Mouse (Mus musculus): ENCODE measurements around the gene Scmh1. TPM values are rescaled to one million over a fixed set of nuclear protein-coding genes. Genes with fewer than 3 reads are reported as not detected.

Gene Scmh1
- polyA plus RNA-seq, 1 experiment = 80.1 TPM

DNA sequence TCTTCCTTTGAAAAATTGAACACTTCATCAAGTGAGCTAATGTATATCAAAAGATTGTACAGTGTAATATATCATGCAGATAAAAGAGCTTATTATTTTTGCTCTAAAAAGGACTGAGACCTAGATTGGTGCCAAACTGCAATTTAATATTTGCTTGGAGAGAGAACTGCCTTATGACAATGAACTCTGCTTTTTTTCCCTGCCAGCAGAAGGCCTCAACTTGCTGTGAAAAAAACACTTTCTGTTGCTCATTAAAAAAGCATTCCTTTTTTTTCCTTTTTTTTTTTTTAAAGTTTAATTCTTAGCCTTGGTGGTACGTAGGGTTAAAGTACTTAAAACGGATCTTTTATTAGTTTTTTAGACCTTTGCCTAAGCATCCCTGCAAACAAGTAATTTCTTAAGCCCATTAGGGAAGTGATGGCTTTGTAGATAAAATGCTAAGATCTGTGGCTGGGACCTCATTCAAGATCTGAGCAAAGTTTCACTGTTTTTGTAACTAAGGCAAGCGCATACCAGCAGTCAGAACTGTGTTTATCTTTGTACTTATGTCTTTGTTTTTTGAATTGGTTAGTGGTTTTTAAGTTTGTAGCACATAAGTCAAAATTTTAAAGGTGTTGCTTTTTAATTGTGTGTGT lies 1.7 kb downstream of the Scmh1 start:
- H3K27me3 ChIP-seq (ENCODE audit: control insufficient read depth, insufficient read depth, low read length) = no peaks in the 10 kb centered on the region
- no peaks in the 10 kb centered on the region for H3K4me1 ChIP-seq (ENCODE audit: control insufficient read depth, insufficient read depth, low read length)
- TF ChIP-seq POLR2A (IDR thresholded peaks at IDR 0.05; ENCODE audit: borderline replicate concordance, insufficient read depth, low read length) (no peak), CTCF (IDR thresholded peaks at IDR 0.05; ENCODE audit: borderline replicate concordance, insufficient read depth, low read depth, low read length) (no peak)
- H3K4me3 ChIP-seq (replicated peaks; ENCODE audit: insufficient read depth, low read depth, low read length) = no peak overlapping the region
- DNase-seq = no peak
- H3K27ac ChIP-seq (ENCODE audit: insufficient read depth, low read length) = no peak overlapping the region
- 83% methylated on average over 3 of the region's 3 CpGs for WGBS

DNA sequence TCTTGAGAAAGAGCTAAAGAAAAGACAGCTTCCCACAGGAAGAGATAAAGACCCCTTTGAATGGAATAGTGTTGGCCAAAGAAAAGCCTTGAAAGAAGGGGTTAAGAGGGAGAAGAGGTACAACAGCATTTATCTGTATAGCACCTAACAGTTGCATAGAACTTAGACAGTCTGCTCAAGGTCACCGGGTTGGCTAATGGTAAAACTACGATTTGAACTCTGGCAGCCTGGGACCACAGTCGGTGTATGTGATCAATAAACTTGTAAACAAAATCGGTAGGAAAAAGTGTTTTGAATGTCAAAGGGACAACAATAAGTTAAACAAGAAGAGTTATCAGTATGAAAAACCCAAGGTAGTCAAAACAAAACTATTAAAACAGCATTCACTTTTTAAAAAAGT lies 13.0 kb downstream of the Scmh1 start:
- H3K4me3 ChIP-seq (replicated peaks; ENCODE audit: insufficient read depth, low read depth, low read length) = no peak overlapping the region
- no peaks in the 10 kb centered on the region for H3K27me3 ChIP-seq (ENCODE audit: control insufficient read depth, insufficient read depth, low read length)
- TF ChIP-seq POLR2A (IDR thresholded peaks at IDR 0.05; ENCODE audit: borderline replicate concordance, insufficient read depth, low read length) (no peak), CTCF (IDR thresholded peaks at IDR 0.05; ENCODE audit: borderline replicate concordance, insufficient read depth, low read depth, low read length) (no peak)
- no peak overlapping the region for H3K27ac ChIP-seq (ENCODE audit: insufficient read depth, low read length)
- DNase-seq = no peak
- WGBS = 87% methylated on average over 4 of the region's 4 CpGs
- H3K4me1 ChIP-seq (ENCODE audit: control insufficient read depth, insufficient read depth, low read length) = peaks cover 3% of the 10 kb centered on the region; the same call in 1 of the 2 replicates

DNA sequence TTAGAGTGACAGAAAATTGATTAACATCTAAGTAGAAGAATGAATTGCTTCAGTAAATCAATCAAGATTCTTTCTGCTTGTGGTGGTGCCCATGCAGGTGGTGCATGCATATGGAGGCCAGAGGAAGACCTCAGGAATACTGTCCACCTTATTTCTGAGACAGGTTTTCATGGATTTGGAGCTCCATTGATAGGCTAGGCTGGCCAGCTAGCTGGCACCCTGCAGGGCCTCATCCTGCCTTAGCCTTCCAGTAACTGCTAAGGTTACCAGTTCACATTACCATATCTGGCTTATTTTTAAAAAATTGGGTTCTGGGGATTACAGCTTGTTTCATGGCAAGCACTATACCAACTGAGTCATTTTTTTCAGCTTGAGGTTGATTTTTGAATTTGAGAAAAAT lies 15.1 kb downstream of the Scmh1 start:
- H3K4me1 ChIP-seq (ENCODE audit: control insufficient read depth, insufficient read depth, low read length) = peaks cover 3% of the 10 kb centered on the region; the same call in 1 of the 2 replicates
- TF ChIP-seq POLR2A (IDR thresholded peaks at IDR 0.05; ENCODE audit: borderline replicate concordance, insufficient read depth, low read length) = no peak
- no peak for TF ChIP-seq CTCF (IDR thresholded peaks at IDR 0.05; ENCODE audit: borderline replicate concordance, insufficient read depth, low read depth, low read length)
- DNase-seq = peak in 1 of 2 experiments; percentile 38
- H3K27ac ChIP-seq (ENCODE audit: insufficient read depth, low read length) = no peak overlapping the region
- H3K27me3 ChIP-seq (ENCODE audit: control insufficient read depth, insufficient read depth, low read length) = no peaks in the 10 kb centered on the region
- no peak overlapping the region for H3K4me3 ChIP-seq (replicated peaks; ENCODE audit: insufficient read depth, low read depth, low read length)

DNA sequence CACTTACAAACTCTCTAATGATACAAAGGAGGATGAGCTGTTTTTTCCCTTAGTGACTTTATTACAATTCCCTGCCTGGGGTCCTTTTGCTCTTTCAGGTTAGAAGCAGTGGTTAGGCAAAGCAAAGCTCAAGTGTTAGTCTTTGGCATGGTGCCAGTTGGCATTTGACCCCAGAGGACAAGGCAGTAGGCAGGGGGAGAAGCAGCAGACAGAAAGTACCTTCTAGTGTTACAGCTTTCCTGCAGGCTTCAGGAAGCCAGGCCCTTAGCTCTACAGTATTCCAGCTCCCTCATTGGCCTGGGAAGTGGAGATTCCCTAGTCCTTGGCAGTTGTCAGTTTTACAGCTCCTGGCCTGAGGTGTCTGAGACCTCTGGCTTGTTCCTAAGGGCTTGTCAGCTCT lies 15.6 kb downstream of the Scmh1 start:
- Histone ChIP-seq H3K27me3 (ENCODE audit: control insufficient read depth, insufficient read depth, low read length) (no peaks in the 10 kb centered on the region), H3K4me1 (ENCODE audit: control insufficient read depth, insufficient read depth, low read length) (peaks cover 3% of the 10 kb centered on the region; the same call in 1 of the 2 replicates), H3K27ac (ENCODE audit: insufficient read depth, low read length) (no peak overlapping the region), H3K4me3 (replicated peaks; ENCODE audit: insufficient read depth, low read depth, low read length) (no peak overlapping the region)
- DNase-seq = peak; percentile 17 to 29
- no peak for TF ChIP-seq CTCF (IDR thresholded peaks at IDR 0.05; ENCODE audit: borderline replicate concordance, insufficient read depth, low read depth, low read length)
- no peak for TF ChIP-seq POLR2A (IDR thresholded peaks at IDR 0.05; ENCODE audit: borderline replicate concordance, insufficient read depth, low read length)

DNA sequence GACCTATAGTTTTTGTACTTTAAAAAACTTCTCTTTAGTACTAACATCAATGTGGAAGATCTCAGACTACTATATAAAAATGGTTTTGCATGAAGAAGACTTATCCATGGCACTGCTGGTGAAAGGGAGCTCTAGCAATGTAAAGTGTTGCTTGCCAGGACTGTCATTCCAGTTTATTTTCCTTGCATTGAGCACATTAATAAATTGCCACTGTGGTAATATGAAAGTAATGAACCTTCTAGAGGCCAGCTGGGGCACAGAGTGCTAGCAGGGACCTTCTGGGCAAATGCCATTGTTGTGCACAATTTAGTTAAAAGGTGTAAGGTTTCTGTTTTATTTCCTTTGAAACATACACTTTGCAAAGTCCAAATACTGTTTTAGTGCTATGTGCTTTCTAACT lies 25.5 kb downstream of the Scmh1 start:
- DNase-seq = peak in 1 of 2 experiments; percentile 19
- no peak overlapping the region for H3K4me3 ChIP-seq (replicated peaks; ENCODE audit: insufficient read depth, low read depth, low read length)
- no peak for TF ChIP-seq POLR2A (IDR thresholded peaks at IDR 0.05; ENCODE audit: borderline replicate concordance, insufficient read depth, low read length)
- no peak for TF ChIP-seq CTCF (IDR thresholded peaks at IDR 0.05; ENCODE audit: borderline replicate concordance, insufficient read depth, low read depth, low read length)
- H3K27ac ChIP-seq (ENCODE audit: insufficient read depth, low read length) = no peak overlapping the region
- peaks cover 7% of the 10 kb centered on the region; the same call in 1 of the 2 replicates for H3K4me1 ChIP-seq (ENCODE audit: control insufficient read depth, insufficient read depth, low read length)
- no peaks in the 10 kb centered on the region for H3K27me3 ChIP-seq (ENCODE audit: control insufficient read depth, insufficient read depth, low read length)

DNA sequence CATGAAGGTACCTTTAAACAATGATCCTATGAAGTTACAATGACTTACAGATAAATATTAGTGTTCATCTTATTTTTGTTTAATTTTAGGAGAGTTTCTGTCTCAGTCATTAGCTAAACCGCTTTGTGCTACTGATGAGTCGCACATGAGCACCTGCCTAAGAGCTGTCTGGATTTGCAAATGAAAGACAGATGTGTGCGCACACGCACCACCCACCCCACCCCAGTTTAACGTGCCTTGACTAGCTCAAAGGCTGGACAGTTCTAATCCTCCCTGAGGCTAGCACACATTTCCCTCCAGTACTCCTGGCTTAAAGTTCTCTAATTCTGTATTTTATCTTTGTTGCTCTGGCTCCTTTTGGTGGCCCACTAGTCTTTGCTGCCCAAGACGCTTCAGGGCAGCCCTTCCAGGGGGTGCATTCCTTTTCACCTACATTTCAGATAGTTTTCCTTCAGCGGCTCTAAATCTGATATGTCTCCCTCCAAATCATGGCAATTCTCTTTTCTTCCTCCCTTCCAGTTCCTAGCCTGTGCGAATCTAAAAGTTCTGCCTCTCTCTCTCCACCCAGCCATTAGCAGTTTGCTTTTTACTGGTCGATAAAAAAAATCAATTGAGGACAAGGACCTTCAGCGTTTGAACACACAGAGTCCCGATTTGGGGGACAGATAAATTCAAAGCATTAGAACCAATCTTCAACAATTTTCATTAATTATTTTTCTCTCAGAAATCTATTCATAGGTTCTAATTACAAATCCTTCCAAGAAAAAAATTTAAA lies 27.7 kb downstream of the Scmh1 start:
- no peak for DNase-seq
- 90% methylated on average over 11 of the region's 11 CpGs for WGBS
- H3K4me1 ChIP-seq (ENCODE audit: control insufficient read depth, insufficient read depth, low read length) = peaks cover 7% of the 10 kb centered on the region; the same call in 1 of the 2 replicates
- H3K27me3 ChIP-seq (ENCODE audit: control insufficient read depth, insufficient read depth, low read length) = no peaks in the 10 kb centered on the region
- no peak for TF ChIP-seq POLR2A (IDR thresholded peaks at IDR 0.05; ENCODE audit: borderline replicate concordance, insufficient read depth, low read length)
- no peak overlapping the region for H3K27ac ChIP-seq (ENCODE audit: insufficient read depth, low read length)
- H3K4me3 ChIP-seq (replicated peaks; ENCODE audit: insufficient read depth, low read depth, low read length) = no peak overlapping the region

DNA sequence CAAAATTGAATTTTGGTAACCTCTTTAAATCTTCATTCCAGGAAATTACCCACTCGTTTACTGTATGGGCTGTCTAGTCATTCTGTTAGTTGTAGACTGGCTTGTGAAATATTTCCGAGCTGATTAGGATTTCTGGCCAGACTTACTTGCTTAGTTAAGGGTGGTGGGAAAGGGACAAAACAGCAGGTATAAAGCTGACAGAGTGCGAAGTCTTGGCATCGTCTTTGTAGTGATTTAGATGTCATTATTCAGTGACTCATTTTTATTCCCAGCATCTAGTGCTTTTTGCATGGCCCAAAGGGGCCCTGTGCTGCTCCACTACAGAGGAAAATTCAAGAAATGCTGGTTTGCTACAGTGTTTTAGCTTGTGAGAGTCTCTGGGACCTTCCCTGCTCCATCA lies 56.7 kb downstream of the Scmh1 start:
- no peak overlapping the region for H3K27ac ChIP-seq (ENCODE audit: insufficient read depth, low read length)
- WGBS = 53% methylated on average over 4 of the region's 4 CpGs
- TF ChIP-seq POLR2A (IDR thresholded peaks at IDR 0.05; ENCODE audit: borderline replicate concordance, insufficient read depth, low read length) = no peak
- no peak for TF ChIP-seq CTCF (IDR thresholded peaks at IDR 0.05; ENCODE audit: borderline replicate concordance, insufficient read depth, low read depth, low read length)
- no peak for DNase-seq
- no peaks in the 10 kb centered on the region for H3K27me3 ChIP-seq (ENCODE audit: control insufficient read depth, insufficient read depth, low read length)
- no peak overlapping the region for H3K4me3 ChIP-seq (replicated peaks; ENCODE audit: insufficient read depth, low read depth, low read length)
- H3K4me1 ChIP-seq (ENCODE audit: control insufficient read depth, insufficient read depth, low read length) = no peaks in the 10 kb centered on the region

DNA sequence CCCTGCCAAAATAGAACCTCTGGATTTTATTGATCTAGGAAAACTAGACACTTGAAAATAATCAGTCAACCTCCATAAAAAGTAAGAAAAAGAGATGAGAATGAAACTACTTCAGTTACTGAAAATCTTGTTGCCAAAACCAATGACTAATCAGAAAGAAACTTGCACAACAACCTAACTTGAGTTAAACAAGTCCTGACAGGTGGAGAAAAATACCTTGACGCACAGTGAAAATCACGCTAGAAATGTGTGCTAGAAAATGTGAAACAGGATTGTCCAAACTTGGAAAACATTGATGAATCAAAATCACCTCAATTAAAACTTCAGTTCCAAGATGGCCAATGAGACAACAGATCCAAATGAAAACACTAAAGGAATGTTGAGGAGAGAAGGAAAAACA lies 67.9 kb downstream of the Scmh1 start:
- H3K27ac ChIP-seq (ENCODE audit: insufficient read depth, low read length) = no peak overlapping the region
- DNase-seq = no peak
- no peak overlapping the region for H3K4me3 ChIP-seq (replicated peaks; ENCODE audit: insufficient read depth, low read depth, low read length)
- no peaks in the 10 kb centered on the region for H3K27me3 ChIP-seq (ENCODE audit: control insufficient read depth, insufficient read depth, low read length)
- no peak for TF ChIP-seq POLR2A (IDR thresholded peaks at IDR 0.05; ENCODE audit: borderline replicate concordance, insufficient read depth, low read length)
- TF ChIP-seq CTCF (IDR thresholded peaks at IDR 0.05; ENCODE audit: borderline replicate concordance, insufficient read depth, low read depth, low read length) = no peak
- no peaks in the 10 kb centered on the region for H3K4me1 ChIP-seq (ENCODE audit: control insufficient read depth, insufficient read depth, low read length)
- WGBS = 97% methylated on average over 2 of the region's 2 CpGs

All from cerebellum, adult 2 months (tissue).